Mouse (Mus musculus): Measurements from ENCODE around the gene Them4.

The Them4 gene

GRCm38 (mm10) chr3:94369709-94370108, 59.8 kb downstream of the Them4 start:
- no peak for DNase-seq

- peak; percentile 85 for DNase-seq
Measured at GRCm38 (mm10) chr3:94371637-94372036, 61.7 kb downstream of the Them4 start.

- no peak for DNase-seq
Measured at GRCm38 (mm10) chr3:94372038-94372437, 62.1 kb downstream of the Them4 start.

GRCm38 (mm10) chr3:94372641-94373040, 62.8 kb downstream of the Them4 start, which contains the start of gene Rorc:
Gene Rorc (plus strand): TSS chr3:94372794.
- DNase-seq, result peak; percentile 49

- peak; percentile 24 for DNase-seq
Measured at GRCm38 (mm10) chr3:94373090-94373489, 63.2 kb downstream of the Them4 start.

GRCm38 (mm10) chr3:94373597-94374011, 63.7 kb downstream of the Them4 start:
- peak; percentile 45 for DNase-seq

GRCm38 (mm10) chr3:94374636-94375035, 64.7 kb downstream of the Them4 start:
- DNase-seq, result no peak

- no peak for DNase-seq
Measured at GRCm38 (mm10) chr3:94375146-94375545, 65.3 kb downstream of the Them4 start.

- DNase-seq, result no peak
Measured at GRCm38 (mm10) chr3:94375861-94376260, 66.0 kb downstream of the Them4 start.

GRCm38 (mm10) chr3:94377028-94377923, 67.4 kb downstream of the Them4 start:
- no peak for DNase-seq

- DNase-seq, result no peak
Measured at GRCm38 (mm10) chr3:94379831-94380510, 70.1 kb downstream of the Them4 start.

All from lung, postnatal 14 days (tissue).